Mouse (Mus musculus) forebrain, embryonic 16.5 days (tissue): ENCODE results near the gene Celsr1. TPM values are rescaled to one million over a fixed set of nuclear protein-coding genes. Genes with fewer than 3 reads are reported as not detected.

Experiments used
- ATAC-seq: fragments of 200-750 bp; cut with Nextera tagmentation; 2 replicates; pipeline ENCODE4 v1.8.0; 2017; ENCODE audit warnings: mild to moderate bottlenecking, moderate library complexity
- H3K27ac ChIP-seq: fragments of 300-500 bp; sonication (generic); 2 replicates; pipeline ENCODE4 v1.5.1; 2014; ENCODE audit warnings: low read length, control low read depth
- H3K27me3 ChIP-seq: fragments of 300-500 bp; sonication (generic); replicated peaks from 2 replicates; pipeline ENCODE4 v1.6.1; 2014; ENCODE audit warnings: low read length; ENCODE audit not compliant: control insufficient read depth, insufficient read depth
- H3K36me3 ChIP-seq: fragments of 300-500 bp; sonication (generic); 2 replicates; pipeline ENCODE4 v1.6.1; 2014; ENCODE audit not compliant: control insufficient read depth, insufficient read depth
- H3K4me1 ChIP-seq: fragments of 300-500 bp; sonication (generic); replicated peaks from 2 replicates; pipeline ENCODE4 v1.6.1; 2014; ENCODE audit warnings: low read length; ENCODE audit not compliant: control insufficient read depth, insufficient read depth
- H3K4me2 ChIP-seq: fragments of 300-500 bp; sonication (generic); 2 replicates; pipeline ENCODE4 v1.6.1; 2014; ENCODE audit warnings: mild to moderate bottlenecking, low read length, control low read depth
- H3K4me3 ChIP-seq: fragments of 300-500 bp; sonication (generic); replicated peaks from 2 replicates; pipeline ENCODE4 v1.5.1; 2014; ENCODE audit warnings: mild to moderate bottlenecking, low read length, control low read depth
- H3K9ac ChIP-seq: fragments of 300-500 bp; sonication (generic); replicated peaks from 2 replicates; pipeline ENCODE4 v1.6.1; 2014; ENCODE audit warnings: low read depth, low read length, control low read depth
- H3K9me3 ChIP-seq: fragments of 300-500 bp; sonication (generic); 2 replicates; pipeline ENCODE4 v1.6.1; 2016; ENCODE audit warnings: low read length; ENCODE audit not compliant: control insufficient read depth
- WGBS: fragments of 180-500 bp; shearing (Covaris S2); extraction: QIAGEN DNeasy Blood & Tissue Kit; methylation state at CpG from one replicate; pipeline ENCODE4 v1.1.7; 2014; 5-methylcytosine and 5-hydroxymethylcytosine counted together
- polyA plus RNA-seq: library from polyadenylated mRNA; unstranded; fragments of >200 nt; fragmentation: Nextera tagmentation; extraction: Ambion mirVana; gene quantifications from 2 replicates; pipeline ENCODE4 v1.2.1, GENCODE M21; 2015

Celsr1 gene
- polyA plus RNA-seq, 1 experiment from 2014 or later, result 4.6 TPM

- Histone ChIP-seq H3K9me3 (no peaks in the 10 kb centered on the region), H3K9ac (no peak overlapping the region), H3K4me3 (no peak overlapping the region), H3K4me1 (peaks cover 17% of the 10 kb centered on the region), H3K27me3 (no peaks in the 10 kb centered on the region), H3K36me3 (no peaks in the 10 kb centered on the region), H3K27ac (no peak overlapping the region), H3K4me2 (no peak overlapping the region)
- 76% methylated on average over 4 of the region's 4 CpGs for WGBS
- ATAC-seq, result peak; percentile 43; the same call in 1 of the 2 replicates
These were observed 47.4 kb downstream of the Celsr1 start for GRCm38 (mm10) chr15:85986170-85986569.

DNA sequence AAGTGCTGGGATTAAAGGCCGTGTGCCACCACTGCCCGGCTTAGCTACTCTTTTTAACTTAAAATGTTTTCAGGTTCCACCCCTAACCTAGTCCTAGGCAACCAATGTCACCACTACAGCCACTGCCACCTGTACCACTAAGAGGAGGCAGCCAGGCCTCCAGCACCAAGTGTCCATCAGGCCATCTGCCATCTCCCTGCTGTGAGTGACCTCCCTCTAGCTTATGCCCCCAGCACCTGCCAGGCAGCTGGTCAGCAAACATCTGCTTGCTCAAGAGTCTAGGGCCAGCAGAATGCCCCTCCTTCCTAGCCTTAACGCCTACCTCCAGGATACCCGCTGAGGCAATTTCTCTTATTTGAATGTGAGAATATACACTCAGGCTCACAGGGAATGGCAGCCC lies 48.0 kb downstream of the Celsr1 start:
- ATAC-seq, result 0 out of 2 replicates have a peak, but pooled peaks have one; percentile 8
- no peak overlapping the region for H3K4me3 ChIP-seq
- no peak overlapping the region for H3K27ac ChIP-seq
- no peaks in the 10 kb centered on the region for H3K27me3 ChIP-seq
- H3K9me3 ChIP-seq, result no peaks in the 10 kb centered on the region
- H3K4me1 ChIP-seq, result peaks cover 11% of the 10 kb centered on the region
- H3K36me3 ChIP-seq, result no peaks in the 10 kb centered on the region
- H3K4me2 ChIP-seq, result no peak overlapping the region
- 76% methylated on average over 4 of the region's 4 CpGs for WGBS
- H3K9ac ChIP-seq, result no peak overlapping the region

DNA sequence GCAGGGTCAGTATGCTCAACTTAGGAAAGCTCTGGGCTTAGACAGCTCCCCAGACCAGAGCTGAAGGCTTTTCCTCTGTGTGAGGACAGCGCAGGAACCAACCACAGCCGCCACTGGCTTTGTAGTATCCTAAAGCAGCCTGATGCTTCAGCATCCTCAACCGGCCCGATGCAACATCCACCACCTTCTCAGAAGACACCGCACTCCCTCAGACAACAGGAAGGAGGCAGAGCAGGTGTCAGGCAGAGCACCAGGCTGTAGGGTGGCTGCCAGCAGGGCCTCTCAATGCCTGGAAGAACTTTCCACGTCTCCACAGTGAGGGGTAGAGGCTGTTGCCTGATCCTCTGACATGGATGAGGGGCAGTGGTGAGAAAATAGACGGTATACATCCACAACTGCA lies 50.4 kb downstream of the Celsr1 start:
- no peak overlapping the region for H3K27ac ChIP-seq
- no peak for ATAC-seq
- no peak overlapping the region for H3K4me3 ChIP-seq
- no peaks in the 10 kb centered on the region for H3K36me3 ChIP-seq
- H3K4me2 ChIP-seq, result no peak overlapping the region
- no peaks in the 10 kb centered on the region for H3K9me3 ChIP-seq
- WGBS, result 87% methylated on average over 7 of the region's 7 CpGs
- no peak overlapping the region for H3K9ac ChIP-seq
- no peaks in the 10 kb centered on the region for H3K27me3 ChIP-seq
- H3K4me1 ChIP-seq, result peaks cover 11% of the 10 kb centered on the region

DNA sequence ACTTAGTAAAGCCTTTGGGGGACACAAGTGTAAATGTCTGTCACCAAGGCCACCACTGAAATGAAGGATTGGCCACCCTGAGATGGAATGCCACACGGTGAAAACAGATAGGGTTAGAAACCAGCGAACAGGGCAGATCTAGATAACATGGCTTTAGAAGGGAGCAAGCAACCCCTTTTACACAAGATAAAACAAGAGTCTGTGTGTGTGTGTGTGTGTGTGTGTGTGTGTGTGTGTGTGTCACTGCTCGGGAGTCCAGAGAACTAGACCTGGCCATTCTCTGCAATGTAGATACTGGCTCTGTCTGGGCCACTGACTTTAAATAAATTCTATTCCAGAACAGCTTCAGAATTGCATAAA lies 51.2 kb downstream of the Celsr1 start:
- no peaks in the 10 kb centered on the region for H3K36me3 ChIP-seq
- WGBS, result 88% methylated on average over 3 of the region's 3 CpGs
- H3K27ac ChIP-seq, result no peak overlapping the region
- no peaks in the 10 kb centered on the region for H3K27me3 ChIP-seq
- H3K9me3 ChIP-seq, result no peaks in the 10 kb centered on the region
- H3K4me1 ChIP-seq, result peaks cover 12% of the 10 kb centered on the region
- no peak overlapping the region for H3K4me2 ChIP-seq
- H3K4me3 ChIP-seq, result no peak overlapping the region
- no peak overlapping the region for H3K9ac ChIP-seq
- no peak for ATAC-seq

GRCm38 (mm10) chr15:85981768-85982415 lies 51.7 kb downstream of the Celsr1 start:
- Histone ChIP-seq H3K9ac (no peak overlapping the region), H3K4me3 (no peak overlapping the region), H3K27me3 (no peaks in the 10 kb centered on the region), H3K36me3 (no peaks in the 10 kb centered on the region), H3K9me3 (no peaks in the 10 kb centered on the region), H3K4me2 (no peak overlapping the region), H3K27ac (no peak overlapping the region), H3K4me1 (peaks cover 17% of the 10 kb centered on the region)
- no peak for ATAC-seq
- 70% methylated on average over 11 of the region's 11 CpGs for WGBS

DNA sequence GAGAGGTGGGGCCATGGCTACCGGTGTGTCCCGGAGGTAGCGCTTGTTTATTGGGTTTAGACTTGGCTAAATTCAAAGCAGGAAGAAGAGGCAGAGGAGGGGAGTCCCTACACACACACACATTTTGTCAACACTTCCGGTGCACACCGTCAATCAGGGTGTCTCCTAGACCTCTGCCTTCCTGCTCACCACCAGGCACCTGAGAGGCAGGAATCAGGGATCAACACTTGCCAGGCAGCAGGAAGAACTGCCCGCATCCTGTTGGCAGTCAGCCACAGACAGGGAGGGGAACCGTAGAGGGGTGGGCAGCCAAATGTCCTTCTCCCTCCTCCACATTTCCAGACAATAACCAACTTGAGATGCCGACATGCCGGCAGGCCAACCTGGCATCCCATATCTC lies 56.5 kb downstream of the Celsr1 start:
- ATAC-seq, result peak; percentile 16; the same call in 1 of the 2 replicates
- 56% methylated on average over 9 of the region's 9 CpGs for WGBS
- Histone ChIP-seq H3K4me3 (no peak overlapping the region), H3K9me3 (no peaks in the 10 kb centered on the region), H3K36me3 (no peaks in the 10 kb centered on the region), H3K9ac (no peak overlapping the region), H3K27me3 (no peaks in the 10 kb centered on the region), H3K4me1 (peaks cover 30% of the 10 kb centered on the region), H3K4me2 (no peak overlapping the region), H3K27ac (peak overlapping the region; percentile 6)

DNA sequence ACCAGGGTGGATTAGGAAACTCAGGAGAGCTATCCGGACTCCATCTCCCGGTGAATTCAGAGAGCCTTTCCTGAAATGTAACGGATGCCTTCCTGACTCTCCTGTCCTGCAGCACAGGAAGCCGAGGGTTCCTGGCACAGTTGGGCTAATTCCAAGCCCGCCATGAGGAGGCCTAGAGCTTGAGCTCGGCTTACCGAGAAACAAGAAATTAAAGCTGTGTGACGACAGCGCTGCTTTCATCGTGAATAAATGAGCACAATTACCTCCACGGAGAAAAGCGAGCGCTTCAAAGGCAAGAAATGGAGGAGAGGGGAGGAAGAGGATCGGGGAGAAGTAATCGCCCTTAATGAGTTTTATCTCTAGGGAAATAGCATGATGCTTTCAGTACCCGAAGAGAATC lies 57.8 kb downstream of the Celsr1 start:
- Histone ChIP-seq H3K9ac (peak overlapping the region; percentile 24; the same call in 1 of the 2 replicates), H3K27me3 (no peaks in the 10 kb centered on the region), H3K4me3 (no peak overlapping the region; the same call in 1 of the 2 replicates), H3K27ac (peak overlapping the region; percentile 52), H3K36me3 (no peaks in the 10 kb centered on the region), H3K9me3 (no peaks in the 10 kb centered on the region), H3K4me2 (peak overlapping the region; percentile 10), H3K4me1 (peaks cover 35% of the 10 kb centered on the region)
- no peak for ATAC-seq
- WGBS, result 13% methylated on average over 16 of the region's 16 CpGs

DNA sequence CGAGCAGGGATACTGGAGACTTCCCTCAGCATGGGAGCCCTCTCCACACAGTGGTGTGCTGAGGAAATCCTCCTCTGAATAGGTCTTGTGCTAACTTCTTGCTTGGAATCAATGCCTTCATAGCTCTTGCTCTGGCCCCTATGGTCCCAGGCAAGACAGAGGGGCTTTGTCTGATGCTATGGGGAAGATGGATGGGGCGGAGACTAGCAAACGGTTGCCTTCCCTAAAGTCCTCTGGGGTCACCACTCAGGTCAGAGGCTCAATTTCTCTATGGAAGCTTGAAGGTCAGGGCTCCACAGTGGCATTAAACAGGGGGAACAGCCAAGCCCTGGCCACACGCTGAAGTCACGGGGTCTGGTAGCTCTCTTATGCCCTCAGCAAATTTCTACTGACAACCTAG lies 62.0 kb downstream of the Celsr1 start:
- no peak for ATAC-seq
- Histone ChIP-seq H3K4me2 (no peak overlapping the region), H3K27ac (no peak overlapping the region), H3K9me3 (no peaks in the 10 kb centered on the region), H3K9ac (no peak overlapping the region), H3K4me1 (peaks cover 41% of the 10 kb centered on the region), H3K27me3 (no peaks in the 10 kb centered on the region), H3K36me3 (no peaks in the 10 kb centered on the region), H3K4me3 (no peak overlapping the region)
- 58% methylated on average over 5 of the region's 5 CpGs for WGBS

DNA sequence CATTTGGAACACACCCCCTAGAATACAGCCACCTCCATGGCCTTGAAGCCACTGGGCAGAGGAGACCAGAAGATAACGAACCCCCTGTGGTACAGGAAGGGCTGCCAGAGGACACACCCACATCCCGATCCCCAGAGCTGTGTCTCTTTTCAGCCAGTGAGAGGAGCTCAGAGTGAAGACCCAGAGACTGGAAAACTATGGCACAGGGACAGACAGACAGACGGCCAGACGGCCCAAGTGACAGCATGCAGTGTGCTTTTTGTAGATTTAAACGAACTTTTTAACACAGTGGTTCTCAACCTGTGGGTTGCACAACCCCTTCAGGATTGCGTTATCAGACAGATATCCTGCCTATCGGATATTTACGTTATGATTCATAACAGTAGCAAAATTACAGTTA lies 63.1 kb downstream of the Celsr1 start:
- no peak overlapping the region for H3K4me2 ChIP-seq
- peak overlapping the region; percentile 4; the same call in 1 of the 2 replicates for H3K27ac ChIP-seq
- H3K27me3 ChIP-seq, result no peaks in the 10 kb centered on the region
- H3K9ac ChIP-seq, result no peak overlapping the region
- H3K4me1 ChIP-seq, result peaks cover 35% of the 10 kb centered on the region
- H3K9me3 ChIP-seq, result no peaks in the 10 kb centered on the region
- no peak for ATAC-seq
- H3K36me3 ChIP-seq, result no peaks in the 10 kb centered on the region
- 62% methylated on average over 8 of the region's 8 CpGs for WGBS
- H3K4me3 ChIP-seq, result no peak overlapping the region

DNA sequence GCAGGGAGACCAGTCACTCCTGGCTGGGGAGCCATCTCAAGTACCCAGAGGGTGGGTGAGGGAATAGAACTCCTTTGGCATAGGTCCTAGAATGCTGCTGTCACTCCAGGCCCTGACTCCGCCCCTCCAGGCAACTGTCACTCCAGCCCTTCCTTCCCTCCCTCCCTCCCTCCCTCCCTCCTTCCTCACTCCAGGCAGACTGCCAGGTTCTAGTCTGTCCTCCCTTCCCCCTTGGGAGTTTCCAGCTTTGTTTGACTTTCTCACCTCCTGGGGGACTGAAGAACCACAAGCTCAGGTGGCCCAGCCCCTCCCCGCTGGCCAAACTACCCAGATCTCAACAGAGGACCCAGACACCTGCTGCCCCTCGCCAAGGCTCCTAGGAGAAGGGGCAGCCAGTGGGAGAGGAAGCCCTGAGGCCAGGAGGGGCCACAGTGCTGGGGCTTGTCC lies 63.8 kb downstream of the Celsr1 start:
- Histone ChIP-seq H3K36me3 (no peaks in the 10 kb centered on the region), H3K4me1 (peaks cover 31% of the 10 kb centered on the region), H3K9me3 (no peaks in the 10 kb centered on the region), H3K9ac (no peak overlapping the region), H3K27ac (peak overlapping the region; percentile 59; the same call in 1 of the 2 replicates), H3K4me3 (no peak overlapping the region), H3K27me3 (no peaks in the 10 kb centered on the region), H3K4me2 (no peak overlapping the region)
- ATAC-seq, result peak; percentile 70
- 25% methylated on average over 3 of the region's 3 CpGs for WGBS
